Mouse (Mus musculus): ENCODE measurements around the gene Rmi2. TPM values are rescaled to one million over a fixed set of nuclear protein-coding genes. Genes with fewer than 3 reads are reported as not detected.

The Rmi2 gene
- polyA plus RNA-seq (2014; fragmentation: Nextera tagmentation; extraction: Ambion mirVana), result 4.9 and 5.0 TPM in 2 replicates

DNA sequence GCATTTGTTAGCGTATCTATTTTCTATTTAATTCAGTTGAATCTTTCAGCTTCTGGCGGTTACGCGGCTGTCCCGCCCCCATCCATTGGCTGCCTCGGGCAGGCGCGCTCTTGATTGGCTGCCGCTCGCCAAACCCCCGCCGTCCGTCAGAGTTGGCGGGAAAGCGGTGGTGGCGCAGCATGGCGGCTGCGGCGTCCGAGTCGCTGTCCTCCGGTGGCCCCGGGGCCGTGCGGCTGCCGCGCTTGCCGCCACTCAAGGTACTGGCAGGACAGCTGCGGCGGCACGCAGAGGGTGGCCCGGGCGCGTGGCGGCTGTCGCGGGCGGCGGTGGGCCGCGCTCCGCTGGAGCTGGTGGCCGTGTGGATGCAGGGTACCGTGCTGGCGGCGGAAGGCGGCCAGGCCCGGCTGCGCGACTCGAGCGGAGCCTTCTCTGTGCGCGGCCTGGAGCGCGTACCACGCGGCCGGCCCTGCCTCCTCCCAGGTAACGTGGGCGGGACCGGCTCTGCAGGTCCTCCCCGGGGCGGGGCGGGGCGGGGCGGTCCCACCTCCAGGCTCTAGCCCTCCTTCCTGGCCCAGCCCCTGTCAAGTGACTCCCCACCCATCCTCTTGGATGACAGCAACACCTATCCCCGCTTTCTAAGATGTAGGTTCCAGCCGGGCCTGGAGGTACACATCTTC is at the start of gene Rmi2:
Rmi2 (plus strand) TSS at position 149 of the 677 bp plus-strand sequence.
- H3K36me3 ChIP-seq (ENCODE audit: control insufficient read depth, insufficient read depth, low read length), result no peaks in the 10 kb centered on the region
- peak within 1 kb of the TSS; percentile 90 for H3K4me2 ChIP-seq (ENCODE audit: low read depth, low read length, severe bottlenecking)
- DNase-seq (ENCODE audit: low spot score), result peak; percentile 94
- 1% methylated on average over 69 of the region's 69 CpGs for WGBS
- peak within 1 kb of the TSS; percentile 64; the same call in 1 of the 2 replicates for H3K27ac ChIP-seq (ENCODE audit: low read depth, low read length)
- H3K9ac ChIP-seq (ENCODE audit: low read length), result peak within 1 kb of the TSS; percentile 89
- peak within 1 kb of the TSS; percentile 75 for H3K4me3 ChIP-seq (ENCODE audit: low read depth, low read length)
- ATAC-seq (replicated peaks; ENCODE audit: low FRiP score), result peak; percentile 94
- no peaks in the 10 kb centered on the region for H3K27me3 ChIP-seq (ENCODE audit: control insufficient read depth, insufficient read depth, low read length)
- H3K9me3 ChIP-seq (ENCODE audit: control insufficient read depth, low read length), result no peaks in the 10 kb centered on the region
- peaks cover 4% of the 10 kb centered on the region; the same call in 1 of the 2 replicates for H3K4me1 ChIP-seq (replicated peaks; ENCODE audit: control insufficient read depth, insufficient read depth, low read length)

DNA sequence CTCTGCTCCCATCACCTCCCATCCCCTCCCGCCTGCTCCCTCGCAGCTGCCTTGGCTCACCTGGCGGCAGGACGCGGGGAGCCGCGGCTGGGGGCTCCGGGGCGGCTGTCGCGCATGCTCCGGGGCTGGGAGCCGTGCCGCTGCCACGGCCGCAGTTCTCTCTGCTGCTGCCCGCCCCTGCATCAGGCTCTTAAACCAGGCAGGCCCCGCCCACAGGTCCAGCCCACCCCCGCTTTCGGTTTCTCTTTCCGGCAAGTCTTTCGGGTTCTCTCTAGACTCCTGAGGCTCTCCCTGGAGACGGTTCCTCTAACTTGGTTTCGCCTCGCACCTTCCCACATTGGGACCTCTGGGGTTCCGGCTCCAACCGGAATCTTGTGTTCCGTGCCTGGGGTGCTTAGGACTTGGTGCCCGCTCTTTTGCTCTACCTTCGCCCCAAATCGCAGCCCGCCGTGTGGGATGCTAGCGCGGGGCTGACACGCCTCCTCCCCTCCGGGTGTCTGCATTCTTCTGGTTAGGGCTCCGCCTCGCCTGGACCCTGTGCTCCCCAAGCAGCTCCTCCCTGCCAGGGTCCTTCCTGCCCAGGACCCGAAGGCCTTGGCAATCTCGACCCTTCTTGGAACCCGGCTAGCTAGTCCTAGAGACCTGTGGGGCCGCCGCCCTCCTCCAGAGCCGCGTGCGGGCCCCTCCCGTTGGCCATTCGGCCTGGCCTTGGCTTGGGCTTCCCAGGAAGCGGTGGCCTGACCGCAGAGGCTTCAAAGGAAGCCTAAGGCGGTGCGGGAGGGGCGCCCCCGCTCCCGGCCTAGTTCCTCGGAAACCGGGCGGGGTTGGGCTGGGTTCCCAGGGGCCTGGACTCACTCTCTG is 49.3 kb upstream of the Rmi2 start, which contains the start of gene Socs1:
Socs1 (minus strand) TSS at position 166 of the 861 bp plus-strand sequence.
- WGBS, result under 1% methylated on average over 55 of the region's 59 CpGs
- Histone ChIP-seq H3K4me2 (ENCODE audit: low read depth, low read length, severe bottlenecking) (peak within 1 kb of the TSS; percentile 99), H3K27me3 (ENCODE audit: control insufficient read depth, insufficient read depth, low read length) (peaks cover 16% of the 10 kb centered on the region), H3K36me3 (ENCODE audit: control insufficient read depth, insufficient read depth, low read length) (no peaks in the 10 kb centered on the region), H3K9me3 (ENCODE audit: control insufficient read depth, low read length) (no peaks in the 10 kb centered on the region), H3K4me1 (replicated peaks; ENCODE audit: control insufficient read depth, insufficient read depth, low read length) (peaks cover 9% of the 10 kb centered on the region; the same call in 1 of the 2 replicates), H3K9ac (ENCODE audit: low read length) (peak within 1 kb of the TSS; percentile 71), H3K4me3 (ENCODE audit: low read depth, low read length) (peak within 1 kb of the TSS; percentile 61), H3K27ac (ENCODE audit: low read depth, low read length) (peak within 1 kb of the TSS; percentile 71)
- peak; percentile 86 for ATAC-seq (replicated peaks; ENCODE audit: low FRiP score)
- peak; percentile 95 for DNase-seq (ENCODE audit: low spot score)

DNA sequence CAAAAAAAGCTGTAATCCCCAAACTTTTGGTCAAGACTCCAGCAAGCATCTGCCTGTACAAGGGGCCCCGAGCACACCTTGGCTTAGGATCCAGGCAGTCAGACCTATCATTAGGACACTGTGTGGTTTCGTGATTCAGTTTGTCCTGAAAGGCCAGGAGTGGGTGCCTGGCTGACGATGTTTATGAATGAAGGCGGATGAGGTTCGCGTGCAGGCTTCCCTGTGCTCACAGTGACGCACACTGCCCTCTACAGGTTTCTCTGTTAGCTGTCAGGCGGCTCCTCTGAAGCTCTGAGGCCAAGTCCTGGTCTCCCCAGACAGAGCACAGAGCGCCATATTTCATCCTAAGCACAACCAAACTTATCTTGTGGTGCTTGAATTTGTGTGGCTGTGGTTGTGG is 48.6 kb upstream of the Rmi2 start:
- WGBS, result 2% methylated on average over 9 of the region's 9 CpGs
- H3K27ac ChIP-seq (ENCODE audit: low read depth, low read length), result peak overlapping the region; percentile 71

DNA sequence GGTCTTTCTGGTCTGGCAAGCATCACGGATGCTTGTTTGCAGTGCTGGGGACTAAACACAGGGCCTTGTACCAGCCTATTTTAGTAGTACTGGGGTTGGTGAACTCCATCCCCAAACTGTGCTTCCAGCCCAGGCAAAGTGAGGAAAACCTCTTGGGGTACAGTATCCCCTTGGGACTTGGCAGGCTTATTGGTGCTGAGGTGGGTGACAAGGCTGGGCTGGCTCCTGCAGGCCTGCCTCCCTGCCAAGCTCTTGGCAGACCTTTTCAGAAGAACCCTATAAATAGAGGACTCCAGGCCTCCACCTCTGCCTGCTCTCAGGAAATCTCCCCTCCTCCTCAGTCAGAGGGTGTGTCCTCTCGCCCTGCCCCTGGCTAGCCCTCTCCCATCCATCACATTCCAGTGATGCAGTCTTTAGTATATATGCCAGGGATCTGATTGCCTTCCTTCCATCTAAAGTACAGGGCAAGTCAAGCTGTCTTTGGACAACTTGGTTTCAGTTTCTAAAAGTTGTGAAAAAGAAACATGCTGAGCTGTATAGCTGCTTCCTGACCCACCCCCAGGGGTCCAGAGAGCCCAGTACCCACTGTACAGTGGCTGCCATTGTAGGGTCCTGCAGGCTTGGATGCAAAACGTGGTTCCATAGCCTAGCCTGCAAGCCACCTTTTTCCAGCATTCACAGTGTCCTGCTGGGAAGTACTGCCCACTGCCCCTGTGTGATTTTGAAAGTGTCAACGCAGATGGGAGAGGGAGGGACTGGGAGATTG is 47.9 kb upstream of the Rmi2 start:
- H3K4me1 ChIP-seq (replicated peaks; ENCODE audit: control insufficient read depth, insufficient read depth, low read length), result peaks cover 9% of the 10 kb centered on the region; the same call in 1 of the 2 replicates
- ATAC-seq (replicated peaks; ENCODE audit: low FRiP score) (no peak), DNase-seq (ENCODE audit: low spot score) (no peak)
- H3K27ac ChIP-seq (ENCODE audit: low read depth, low read length), result no peak overlapping the region
- peaks cover 16% of the 10 kb centered on the region for H3K27me3 ChIP-seq (ENCODE audit: control insufficient read depth, insufficient read depth, low read length)
- no peak overlapping the region for H3K4me3 ChIP-seq (ENCODE audit: low read depth, low read length)
- H3K4me2 ChIP-seq (ENCODE audit: low read depth, low read length, severe bottlenecking), result peak overlapping the region; percentile 99; the same call in 1 of the 2 replicates
- H3K36me3 ChIP-seq (ENCODE audit: control insufficient read depth, insufficient read depth, low read length), result no peaks in the 10 kb centered on the region
- WGBS, result 66% methylated on average over 4 of the region's 4 CpGs
- no peaks in the 10 kb centered on the region for H3K9me3 ChIP-seq (ENCODE audit: control insufficient read depth, low read length)
- no peak overlapping the region for H3K9ac ChIP-seq (ENCODE audit: low read length)

More for the DNA sequence above, 48.6 kb upstream of the Rmi2 start:
- H3K4me2 ChIP-seq (ENCODE audit: low read depth, low read length, severe bottlenecking), result peak overlapping the region; percentile 99
- peak; percentile 90 for DNase-seq (ENCODE audit: low spot score)
- no peaks in the 10 kb centered on the region for H3K36me3 ChIP-seq (ENCODE audit: control insufficient read depth, insufficient read depth, low read length)
- H3K27me3 ChIP-seq (ENCODE audit: control insufficient read depth, insufficient read depth, low read length), result peaks cover 16% of the 10 kb centered on the region
- H3K9ac ChIP-seq (ENCODE audit: low read length), result peak overlapping the region; percentile 71
- peaks cover 9% of the 10 kb centered on the region; the same call in 1 of the 2 replicates for H3K4me1 ChIP-seq (replicated peaks; ENCODE audit: control insufficient read depth, insufficient read depth, low read length)
- H3K4me3 ChIP-seq (ENCODE audit: low read depth, low read length), result peak overlapping the region; percentile 61
- peak; percentile 45 for ATAC-seq (replicated peaks; ENCODE audit: low FRiP score)
- no peaks in the 10 kb centered on the region for H3K9me3 ChIP-seq (ENCODE audit: control insufficient read depth, low read length)

DNA sequence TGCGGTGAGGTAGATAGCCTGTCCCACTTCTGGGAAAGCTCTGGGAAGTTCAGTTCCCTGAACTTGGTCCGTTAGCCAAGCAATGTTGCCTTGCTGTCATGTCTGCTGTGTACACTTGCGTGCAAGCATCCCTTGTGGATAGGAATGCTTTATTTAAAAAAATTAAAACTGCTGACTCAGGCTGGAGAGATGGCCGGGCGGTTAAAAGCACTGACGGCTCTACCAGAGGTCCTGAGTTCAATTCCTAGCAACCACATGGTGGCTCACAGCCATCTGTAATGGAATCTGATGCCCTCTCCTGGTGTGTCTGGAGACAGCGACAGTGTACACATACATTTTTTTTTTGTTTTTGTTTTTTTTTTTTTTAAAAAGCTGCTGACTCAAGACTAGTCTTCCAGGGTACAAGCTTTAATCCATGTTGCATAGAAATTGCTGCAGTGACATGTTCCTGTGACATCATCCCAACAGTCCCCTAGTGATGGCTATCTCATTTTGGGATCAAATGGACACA is 47.3 kb upstream of the Rmi2 start:
- DNase-seq (ENCODE audit: low spot score) (no peak), ATAC-seq (replicated peaks; ENCODE audit: low FRiP score) (no peak)
- Histone ChIP-seq H3K4me3 (ENCODE audit: low read depth, low read length) (no peak overlapping the region), H3K9me3 (ENCODE audit: control insufficient read depth, low read length) (no peaks in the 10 kb centered on the region), H3K9ac (ENCODE audit: low read length) (no peak overlapping the region), H3K27ac (ENCODE audit: low read depth, low read length) (no peak overlapping the region), H3K4me1 (replicated peaks; ENCODE audit: control insufficient read depth, insufficient read depth, low read length) (peaks cover 5% of the 10 kb centered on the region; the same call in 1 of the 2 replicates), H3K27me3 (ENCODE audit: control insufficient read depth, insufficient read depth, low read length) (peaks cover 14% of the 10 kb centered on the region), H3K36me3 (ENCODE audit: control insufficient read depth, insufficient read depth, low read length) (no peaks in the 10 kb centered on the region), H3K4me2 (ENCODE audit: low read depth, low read length, severe bottlenecking) (no peak overlapping the region)
- WGBS, result 87% methylated on average over 7 of the region's 7 CpGs

DNA sequence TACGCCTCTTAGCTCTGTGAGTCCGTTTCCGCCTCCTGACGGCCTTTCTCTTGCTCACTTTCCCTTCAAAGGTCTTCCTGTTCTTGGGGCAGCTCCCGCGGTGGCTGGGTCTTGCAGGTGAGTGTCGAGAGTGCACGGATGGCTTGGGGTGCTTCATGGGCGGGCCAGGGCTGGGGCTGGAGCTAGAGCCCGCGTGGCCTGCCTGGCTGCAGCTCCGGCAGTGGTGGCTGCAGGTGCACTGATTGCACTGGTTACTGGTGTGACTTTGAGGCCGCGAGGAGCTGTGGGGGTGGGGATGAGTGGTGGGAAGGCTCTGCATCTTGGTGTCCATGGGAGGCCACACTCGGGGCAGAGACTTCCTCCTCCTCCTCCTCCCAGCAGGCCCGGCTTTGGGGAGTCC is 46.6 kb upstream of the Rmi2 start, which contains the start of gene Tnp2:
Tnp2 (minus strand) TSS at position 390 of the 400 bp plus-strand sequence.
- 56% methylated on average over 16 of the region's 16 CpGs for WGBS
- Histone ChIP-seq H3K27ac (ENCODE audit: low read depth, low read length) (no peak within 1 kb of the TSS), H3K4me3 (ENCODE audit: low read depth, low read length) (no peak within 1 kb of the TSS), H3K36me3 (ENCODE audit: control insufficient read depth, insufficient read depth, low read length) (no peaks in the 10 kb centered on the region), H3K4me1 (replicated peaks; ENCODE audit: control insufficient read depth, insufficient read depth, low read length) (peaks cover 4% of the 10 kb centered on the region; the same call in 1 of the 2 replicates), H3K4me2 (ENCODE audit: low read depth, low read length, severe bottlenecking) (no peak within 1 kb of the TSS), H3K9me3 (ENCODE audit: control insufficient read depth, low read length) (no peaks in the 10 kb centered on the region), H3K9ac (ENCODE audit: low read length) (no peak within 1 kb of the TSS; the same call in 1 of the 2 replicates), H3K27me3 (ENCODE audit: control insufficient read depth, insufficient read depth, low read length) (peaks cover 12% of the 10 kb centered on the region)
- DNase-seq (ENCODE audit: low spot score) (no peak), ATAC-seq (replicated peaks; ENCODE audit: low FRiP score) (no peak)

DNA sequence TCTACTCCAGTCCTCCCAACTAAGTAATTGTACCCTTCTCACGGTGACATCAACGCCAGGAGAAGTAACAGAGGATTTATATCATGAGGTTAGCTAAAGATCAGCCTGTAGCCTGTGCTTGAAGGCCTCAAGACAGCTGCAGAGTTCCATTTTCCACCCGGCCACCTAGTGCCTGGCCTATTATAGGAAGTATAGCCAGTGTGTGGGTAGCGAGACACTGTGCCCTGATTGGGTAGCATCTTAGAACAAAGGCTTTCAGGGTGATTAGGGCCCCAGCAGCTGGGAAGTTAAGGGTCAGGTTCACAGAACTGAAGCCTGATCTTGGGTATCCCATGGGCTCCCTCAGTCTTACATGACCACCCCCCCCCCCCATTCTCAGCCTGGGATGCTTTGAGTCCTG is 46.0 kb upstream of the Rmi2 start:
- H3K9me3 ChIP-seq (ENCODE audit: control insufficient read depth, low read length), result no peaks in the 10 kb centered on the region
- DNase-seq (ENCODE audit: low spot score) (no peak), ATAC-seq (replicated peaks; ENCODE audit: low FRiP score) (no peak)
- no peak overlapping the region for H3K4me3 ChIP-seq (ENCODE audit: low read depth, low read length)
- no peak overlapping the region for H3K4me2 ChIP-seq (ENCODE audit: low read depth, low read length, severe bottlenecking)
- peaks cover 7% of the 10 kb centered on the region for H3K27me3 ChIP-seq (ENCODE audit: control insufficient read depth, insufficient read depth, low read length)
- 44% methylated on average over 4 of the region's 4 CpGs for WGBS
- peaks cover 4% of the 10 kb centered on the region; the same call in 1 of the 2 replicates for H3K4me1 ChIP-seq (replicated peaks; ENCODE audit: control insufficient read depth, insufficient read depth, low read length)
- no peaks in the 10 kb centered on the region for H3K36me3 ChIP-seq (ENCODE audit: control insufficient read depth, insufficient read depth, low read length)
- H3K9ac ChIP-seq (ENCODE audit: low read length), result no peak overlapping the region
- no peak overlapping the region for H3K27ac ChIP-seq (ENCODE audit: low read depth, low read length)

DNA sequence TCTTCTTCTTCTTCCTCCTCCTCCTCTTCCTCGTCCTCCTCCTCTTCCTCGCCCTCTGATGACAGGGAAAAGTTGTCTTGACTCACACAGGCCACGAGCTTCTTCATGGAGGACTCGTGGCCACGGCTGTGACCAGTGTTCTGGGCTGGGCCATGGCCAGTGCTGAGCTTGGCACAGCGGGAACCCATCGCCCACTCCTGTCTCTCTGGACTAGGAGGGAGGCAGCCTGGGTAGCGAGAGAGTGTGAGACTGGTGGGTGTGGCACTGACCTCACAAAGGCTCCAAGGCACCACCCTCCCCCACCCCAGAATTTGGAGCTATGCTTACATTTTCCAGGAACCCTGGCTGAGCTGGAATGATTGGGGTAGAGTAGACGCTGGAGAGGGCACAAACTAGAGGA is 44.2 kb upstream of the Rmi2 start, which contains the start of gene Prm3:
Prm3 (minus strand) TSS at position 213 of the 400 bp plus-strand sequence.
- Histone ChIP-seq H3K36me3 (ENCODE audit: control insufficient read depth, insufficient read depth, low read length) (no peaks in the 10 kb centered on the region), H3K4me1 (replicated peaks; ENCODE audit: control insufficient read depth, insufficient read depth, low read length) (peaks cover 4% of the 10 kb centered on the region; the same call in 1 of the 2 replicates), H3K4me3 (ENCODE audit: low read depth, low read length) (no peak within 1 kb of the TSS), H3K4me2 (ENCODE audit: low read depth, low read length, severe bottlenecking) (no peak within 1 kb of the TSS), H3K9me3 (ENCODE audit: control insufficient read depth, low read length) (no peaks in the 10 kb centered on the region), H3K27ac (ENCODE audit: low read depth, low read length) (no peak within 1 kb of the TSS), H3K9ac (ENCODE audit: low read length) (no peak within 1 kb of the TSS), H3K27me3 (ENCODE audit: control insufficient read depth, insufficient read depth, low read length) (no peaks in the 10 kb centered on the region)
- no peak for ATAC-seq (replicated peaks; ENCODE audit: low FRiP score)
- DNase-seq (ENCODE audit: low spot score), result no peak
- WGBS, result 80% methylated on average over 9 of the region's 9 CpGs
